Mouse (Mus musculus) kidney, postnatal 0 days (tissue): ENCODE measurements around the gene Mt1. TPM values are rescaled to one million over a fixed set of nuclear protein-coding genes. Genes with fewer than 3 reads are reported as not detected.
"Not testable (repeated sequence)": the region's sequence is repeated elsewhere in the genome, so short reads cannot be mapped to it uniquely, and the experiment has no call there.

Experiments
- ATAC-seq: fragments of 200-750 bp; cut with Nextera tagmentation; replicated peaks from 2 replicates; pipeline ENCODE4 v1.8.0; 2017; ENCODE audit warnings: low read depth, moderate number of reproducible peaks, moderate TSS enrichment, moderate library complexity; ENCODE audit not compliant: low FRiP score
- DNase-seq: peaks from one replicate; pipeline ENCODE4 v3.0.0-alpha.2; 2016; ENCODE audit warnings: low spot score
- H3K27ac ChIP-seq: fragments of 300-500 bp; sonication (generic); 2 replicates; pipeline ENCODE4 v1.5.1; 2014; ENCODE audit warnings: mild to moderate bottlenecking
- H3K27me3 ChIP-seq: fragments of 300-500 bp; sonication (generic); 2 replicates; pipeline ENCODE4 v1.6.1; 2014; ENCODE audit warnings: low read length, mixed read lengths; ENCODE audit not compliant: insufficient read depth
- H3K36me3 ChIP-seq: fragments of 300-500 bp; sonication (generic); 2 replicates; pipeline ENCODE4 v1.6.1; 2014; ENCODE audit warnings: low read length, mixed read lengths; ENCODE audit not compliant: insufficient read depth
- H3K4me1 ChIP-seq: fragments of 300-500 bp; sonication (generic); replicated peaks from 2 replicates; pipeline ENCODE4 v1.6.1; 2014; ENCODE audit warnings: antibody characterized with exemption, low read length, mixed read lengths; ENCODE audit not compliant: insufficient read depth
- H3K4me2 ChIP-seq: fragments of 300-500 bp; sonication (generic); 2 replicates; pipeline ENCODE4 v1.6.1; 2014; ENCODE audit warnings: mild to moderate bottlenecking, low read length, moderate library complexity, mixed read lengths
- H3K4me3 ChIP-seq: fragments of 300-500 bp; sonication (generic); replicated peaks from 2 replicates; pipeline ENCODE4 v1.5.1; 2014; ENCODE audit warnings: low read depth, low read length
- H3K9ac ChIP-seq: fragments of 300-500 bp; sonication (generic); 2 replicates; pipeline ENCODE4 v1.6.1; 2014; ENCODE audit warnings: low read depth, low read length
- H3K9me3 ChIP-seq: fragments of 300-500 bp; sonication (generic); replicated peaks from 2 replicates; pipeline ENCODE4 v1.6.1; 2016; ENCODE audit warnings: low read length, inconsistent platforms, mixed read lengths
- CTCF ChIP-seq: IDR thresholded peaks from 2 replicates; pipeline ENCODE4 v1.5.1; 2016; ENCODE audit warnings: antibody characterized with exemption, low read depth, mild to moderate bottlenecking, moderate library complexity
- WGBS: fragments of 180-500 bp; shearing (Covaris S2); extraction: QIAGEN DNeasy Blood & Tissue Kit; methylation state at CpG from one replicate; pipeline ENCODE4 v1.1.7; 2014; 5-methylcytosine and 5-hydroxymethylcytosine counted together
- polyA plus RNA-seq: library from polyadenylated mRNA; unstranded; fragments of >200 nt; fragmentation: Nextera tagmentation; extraction: Ambion mirVana; gene quantifications from 2 replicates; pipeline ENCODE4 v1.2.1, GENCODE M21; 2015

The Mt1 gene
- polyA plus RNA-seq, 1 experiment from 2014 or later = 499 TPM

DNA sequence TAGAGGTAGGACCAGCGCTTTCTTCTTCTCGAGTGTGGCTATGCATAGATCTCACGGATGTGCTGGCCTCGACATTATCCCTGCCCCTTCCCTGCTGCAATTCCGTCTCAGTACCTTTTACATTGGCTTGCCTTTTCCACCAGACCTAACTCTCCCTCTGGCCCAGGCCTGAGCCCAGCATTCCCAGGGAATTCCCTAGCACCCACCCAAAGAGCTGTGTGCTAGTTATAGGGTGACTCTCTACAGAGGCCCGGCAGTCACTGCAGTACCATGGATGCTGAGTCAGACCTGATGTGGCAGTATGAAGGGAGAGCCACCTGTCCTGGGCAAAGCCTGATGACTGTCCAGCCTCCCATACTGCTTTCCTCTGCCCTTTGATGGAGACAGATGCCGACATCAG lies 25.4 kb upstream of the Mt1 start:
- no peaks in the 10 kb centered on the region for H3K27me3 ChIP-seq
- H3K36me3 ChIP-seq = no peaks in the 10 kb centered on the region
- TF ChIP-seq CTCF = no peak
- no peak for ATAC-seq
- WGBS = 33% methylated on average over 7 of the region's 7 CpGs
- H3K9me3 ChIP-seq = no peaks in the 10 kb centered on the region
- H3K27ac ChIP-seq = no peak overlapping the region
- DNase-seq = no peak
- H3K4me3 ChIP-seq = no peak overlapping the region
- no peak overlapping the region for H3K9ac ChIP-seq
- H3K4me2 ChIP-seq = peak overlapping the region; percentile 53; the same call in 1 of the 2 replicates
- H3K4me1 ChIP-seq = peaks cover 6% of the 10 kb centered on the region; the same call in 1 of the 2 replicates

DNA sequence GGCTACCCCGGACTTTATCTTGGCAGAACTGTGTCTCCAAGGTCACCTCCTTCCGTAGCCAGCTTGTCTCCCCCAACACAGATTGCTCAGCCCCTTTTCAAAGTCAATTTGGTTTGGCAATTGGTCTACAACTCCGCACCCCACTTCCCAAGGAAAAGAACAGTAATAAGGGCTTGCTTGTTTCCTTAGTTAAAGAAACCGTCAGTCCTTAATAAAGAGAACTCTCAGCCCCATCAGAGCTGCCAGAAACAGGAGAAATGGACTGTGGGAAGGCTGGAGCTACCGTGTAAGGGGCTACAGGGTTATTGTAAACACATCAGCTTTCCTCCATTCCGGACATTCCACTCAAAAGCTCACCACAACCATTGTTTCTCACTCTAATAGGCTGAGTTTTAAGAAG lies 24.3 kb upstream of the Mt1 start:
- H3K4me1 ChIP-seq = peaks cover 6% of the 10 kb centered on the region; the same call in 1 of the 2 replicates
- no peak overlapping the region for H3K9ac ChIP-seq
- no peak for TF ChIP-seq CTCF
- H3K9me3 ChIP-seq = no peaks in the 10 kb centered on the region
- H3K36me3 ChIP-seq = no peaks in the 10 kb centered on the region
- DNase-seq = peak; percentile 59
- H3K4me3 ChIP-seq = no peak overlapping the region
- no peak overlapping the region for H3K4me2 ChIP-seq
- H3K27me3 ChIP-seq = no peaks in the 10 kb centered on the region
- WGBS = 33% methylated on average over 6 of the region's 6 CpGs
- no peak overlapping the region for H3K27ac ChIP-seq
- ATAC-seq = no peak

DNA sequence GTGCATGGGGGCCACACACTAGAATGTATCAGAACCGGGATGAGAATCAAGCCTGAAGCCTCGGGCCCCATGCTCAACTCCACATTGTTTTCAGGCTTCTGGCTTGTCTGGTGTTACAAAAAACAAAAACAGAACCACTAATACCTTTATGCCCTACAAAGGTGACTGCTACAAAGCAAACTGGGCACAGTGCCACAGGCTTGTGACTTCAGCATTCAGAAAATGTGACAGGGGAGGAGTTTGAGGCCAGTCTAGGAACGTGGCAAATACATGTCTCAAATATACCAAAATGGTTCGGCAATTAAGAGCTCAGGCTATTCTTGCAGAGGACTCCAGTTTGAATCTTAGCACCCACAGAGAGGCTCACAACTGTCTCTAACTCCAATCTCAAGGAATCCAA lies 22.8 kb upstream of the Mt1 start:
- Histone ChIP-seq H3K4me1 (peaks cover 6% of the 10 kb centered on the region; the same call in 1 of the 2 replicates), H3K36me3 (no peaks in the 10 kb centered on the region), H3K27ac (no peak overlapping the region), H3K27me3 (no peaks in the 10 kb centered on the region), H3K4me3 (no peak overlapping the region), H3K4me2 (no peak overlapping the region), H3K9me3 (no peaks in the 10 kb centered on the region), H3K9ac (no peak overlapping the region)
- DNase-seq (no peak), ATAC-seq (no peak)
- TF ChIP-seq CTCF = no peak
- 69% methylated on average over 4 of the region's 4 CpGs for WGBS

DNA sequence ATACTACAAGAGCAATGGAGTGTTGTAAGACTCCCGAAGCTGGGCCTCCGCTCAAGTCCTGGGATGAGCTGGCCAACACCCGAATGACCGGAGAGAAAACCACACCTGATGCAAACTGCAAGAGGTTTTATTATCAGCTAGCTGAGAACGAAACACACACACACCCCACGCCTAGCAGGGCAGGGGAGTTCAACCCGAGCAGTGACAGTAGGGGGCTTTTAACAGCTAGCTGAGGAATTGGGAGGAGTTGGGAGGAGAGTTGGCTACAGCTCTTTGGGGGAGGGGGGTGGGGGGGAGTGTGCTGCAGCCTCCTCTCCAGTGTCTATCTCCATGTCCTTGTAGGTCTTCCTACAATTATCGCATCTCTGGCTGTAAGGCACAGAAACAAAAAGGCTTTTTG lies 13.1 kb upstream of the Mt1 start:
- H3K9ac ChIP-seq, H3K4me2 ChIP-seq, H3K36me3 ChIP-seq, ATAC-seq, H3K4me3 ChIP-seq, H3K27ac ChIP-seq, H3K4me1 ChIP-seq, H3K27me3 ChIP-seq, DNase-seq, H3K9me3 ChIP-seq: not testable (repeated sequence)
- WGBS = 70% methylated on average over 8 of the region's 8 CpGs

DNA sequence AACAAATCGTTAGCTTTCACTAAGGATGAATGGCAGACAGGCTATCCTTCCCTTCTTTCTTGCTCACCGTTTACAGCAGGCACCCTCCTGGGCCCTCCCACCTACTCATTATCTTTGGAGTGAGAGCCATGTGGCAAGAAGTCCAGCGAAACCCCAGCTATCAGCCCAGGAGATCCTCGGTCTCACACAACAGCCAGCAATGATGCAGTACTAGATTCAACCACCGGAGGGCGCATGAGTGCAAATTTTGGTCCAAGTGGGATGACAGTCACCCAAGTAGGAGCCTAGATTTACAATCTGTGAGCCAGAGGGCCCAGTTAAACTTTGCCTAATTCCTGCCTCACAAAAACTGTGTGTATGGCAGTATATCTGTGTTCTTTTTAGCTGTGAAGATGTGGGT lies 11.6 kb upstream of the Mt1 start:
- H3K9ac ChIP-seq = peak overlapping the region; percentile 24; the same call in 1 of the 2 replicates
- DNase-seq (peak; percentile 85), ATAC-seq (peak; percentile 63; the same call in 1 of the 2 replicates)
- TF ChIP-seq CTCF = peak; percentile 97
- no peaks in the 10 kb centered on the region for H3K36me3 ChIP-seq
- WGBS = 3% methylated on average over 6 of the region's 6 CpGs
- H3K9me3 ChIP-seq = no peaks in the 10 kb centered on the region
- no peak overlapping the region for H3K4me2 ChIP-seq
- peaks cover 12% of the 10 kb centered on the region for H3K4me1 ChIP-seq
- no peak overlapping the region for H3K4me3 ChIP-seq
- H3K27me3 ChIP-seq = no peaks in the 10 kb centered on the region
- no peak overlapping the region for H3K27ac ChIP-seq

DNA sequence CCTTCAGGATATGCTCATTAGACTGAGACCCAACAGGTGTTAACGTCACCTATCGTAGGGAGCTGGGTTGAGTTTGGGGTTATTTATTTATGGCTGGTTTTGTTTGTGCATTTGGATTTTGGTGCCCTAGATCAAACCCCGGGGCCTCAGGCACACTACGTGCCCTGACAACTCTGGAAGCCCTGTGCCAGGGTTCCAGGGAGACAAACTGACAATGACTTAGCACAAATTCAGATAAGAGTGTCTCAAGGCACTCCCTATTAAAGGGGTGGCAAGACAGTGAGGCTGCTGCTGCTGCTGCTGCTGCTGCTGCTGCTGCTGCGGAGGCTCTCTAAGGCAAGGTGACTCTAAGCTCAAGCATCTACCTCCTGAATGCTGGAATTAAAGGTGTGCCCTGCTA lies 9.3 kb upstream of the Mt1 start:
- no peaks in the 10 kb centered on the region for H3K9me3 ChIP-seq
- 89% methylated on average over 5 of the region's 5 CpGs for WGBS
- H3K27ac ChIP-seq = no peak overlapping the region
- DNase-seq (no peak), ATAC-seq (no peak)
- H3K4me1 ChIP-seq = peaks cover 12% of the 10 kb centered on the region
- H3K9ac ChIP-seq = no peak overlapping the region
- no peak overlapping the region for H3K4me3 ChIP-seq
- TF ChIP-seq CTCF = no peak
- H3K27me3 ChIP-seq = no peaks in the 10 kb centered on the region
- no peaks in the 10 kb centered on the region for H3K36me3 ChIP-seq
- no peak overlapping the region for H3K4me2 ChIP-seq

DNA sequence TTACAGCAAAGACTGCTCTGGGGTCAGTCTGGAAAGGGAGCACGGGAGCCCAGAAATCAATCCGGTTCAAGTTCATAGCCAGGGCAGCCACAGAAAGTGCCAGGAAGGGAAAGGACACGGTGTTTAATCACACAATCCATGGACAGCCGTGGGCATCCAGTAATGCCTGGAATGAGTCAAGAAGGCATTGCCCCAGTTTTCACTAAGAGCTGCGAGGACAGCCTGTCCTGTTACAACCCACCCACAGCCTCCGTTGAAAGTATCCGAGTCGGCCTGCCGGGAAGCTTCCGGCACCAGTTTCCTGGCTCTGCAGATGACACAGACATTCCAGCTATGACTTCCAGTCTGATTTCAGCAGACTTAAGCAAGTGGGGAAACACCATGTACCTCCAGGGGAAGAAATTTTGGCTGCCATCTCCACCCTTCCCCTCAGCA lies 7.5 kb upstream of the Mt1 start:
- Histone ChIP-seq H3K4me1 (peaks cover 12% of the 10 kb centered on the region), H3K27ac (peak overlapping the region; percentile 0; the same call in 1 of the 2 replicates), H3K36me3 (no peaks in the 10 kb centered on the region), H3K9ac (no peak overlapping the region), H3K27me3 (no peaks in the 10 kb centered on the region), H3K9me3 (no peaks in the 10 kb centered on the region), H3K4me2 (peak overlapping the region; percentile 77), H3K4me3 (no peak overlapping the region)
- no peak for ATAC-seq
- DNase-seq = peak; percentile 66
- TF ChIP-seq CTCF = no peak
- 24% methylated on average over 10 of the region's 10 CpGs for WGBS
